Mouse (Mus musculus): ENCODE measurements around the gene Gabrr1.

Gabrr1 gene

GRCm38 (mm10) chr4:33208881-33209841 lies 76.8 kb downstream of the Gabrr1 start, which contains the start of gene Srsf12:
Gene Srsf12, plus strand, starts transcription at chr4:33208991.
- no peak for DNase-seq
